Mouse (Mus musculus) E14TG2a.4 (cell line): ENCODE measurements at regions not wholly inside any gene's neighbourhood (a gene's known extent, or its start where the extent isn't known, plus 50 kb on each side); places are given as distances from the start of the nearest gene placed in this dataset.

ENCODE experiments used
- CTCF ChIP-seq: conservative IDR thresholded peaks from 2 replicates; pipeline ENCODE4 v1.5.1; 2014; ENCODE audit warnings: low read length
- NANOG ChIP-seq: IDR thresholded peaks from 2 replicates; pipeline ENCODE4 v1.6.1; 2014; ENCODE audit warnings: borderline replicate concordance, low read length, mixed read lengths
- POU5F1 ChIP-seq: IDR thresholded peaks from 2 replicates; pipeline ENCODE4 v1.6.1; 2014; ENCODE audit warnings: low read length, borderline replicate concordance

DNA sequence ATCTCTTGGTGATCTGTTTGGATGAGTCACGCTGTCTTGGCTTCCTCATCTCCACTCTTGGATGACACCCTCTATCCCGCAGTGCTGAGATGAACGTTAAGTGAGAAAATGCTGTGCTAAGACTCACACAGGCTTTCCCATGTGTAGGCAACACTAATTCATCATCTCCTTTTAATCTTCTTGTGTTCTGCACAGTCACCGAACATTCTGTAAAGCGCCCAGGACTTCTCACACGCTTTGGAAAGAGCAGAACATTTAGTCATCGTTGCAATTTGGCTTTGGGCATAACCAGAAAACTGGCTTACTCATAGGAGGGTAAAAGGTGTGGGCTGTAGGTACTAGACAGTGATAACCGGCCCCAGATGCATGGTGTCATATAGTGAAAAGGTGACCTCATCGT is 94.9 kb downstream of the Plppr4 start:
- no peak for TF ChIP-seq CTCF
- no peak for TF ChIP-seq POU5F1
- no peak for TF ChIP-seq NANOG
